Mouse (Mus musculus) urinary bladder, postnatal 25 days (tissue): Measurements from ENCODE around the gene Rap1gap.

Source experiments
- DNase-seq: peaks from one replicate; pipeline ENCODE4 v3.0.0; 2022; ENCODE audit warnings: low spot score

The Rap1gap gene

GRCm38 (mm10) chr4:137774013-137774412, 109.5 kb downstream of the Rap1gap start:
- DNase-seq: no peak

- no peak for DNase-seq
Measured at GRCm38 (mm10) chr4:137774505-137774904, 110.0 kb downstream of the Rap1gap start.

- DNase-seq: no peak
Measured at GRCm38 (mm10) chr4:137777866-137778265, 113.3 kb downstream of the Rap1gap start.

GRCm38 (mm10) chr4:137778397-137779184, 114.1 kb downstream of the Rap1gap start:
- no peak for DNase-seq
